Mouse (Mus musculus) heart, adult 2 months (tissue): ENCODE data around the gene Prune1. TPM values are rescaled to one million over a fixed set of nuclear protein-coding genes. Genes with fewer than 3 reads are reported as not detected.

ENCODE experiments used
- DNase-seq, 2 experiments: peaks; one replicate each; pipeline ENCODE4 v3.0.0; 2021
- H3K27ac ChIP-seq: fragments of 200-600 bp; 2 replicates; pipeline ENCODE4 v1.8.1; 2022
- H3K27me3 ChIP-seq: fragments of 200-500 bp; 2 replicates; pipeline ENCODE4 v1.6.1; 2012; ENCODE audit warnings: mild to moderate bottlenecking, low read length, inconsistent platforms, mixed read lengths; ENCODE audit not compliant: control insufficient read depth, insufficient read depth
- H3K36me3 ChIP-seq: fragments of 200-500 bp; 2 replicates; pipeline ENCODE4 v1.6.1; 2012; ENCODE audit warnings: low read length, inconsistent platforms; ENCODE audit not compliant: control insufficient read depth, insufficient read depth
- H3K4me1 ChIP-seq: fragments of 200-500 bp; 2 replicates; pipeline ENCODE4 v1.6.1; 2011; ENCODE audit warnings: low read length; ENCODE audit not compliant: control insufficient read depth, insufficient read depth
- H3K4me3 ChIP-seq: fragments of 200-600 bp; 2 replicates; pipeline ENCODE4 v1.8.1; 2022
- H3K79me2 ChIP-seq: fragments of 200-500 bp; replicated peaks from 2 replicates; pipeline ENCODE4 v1.6.1; 2012; ENCODE audit warnings: mild to moderate bottlenecking, inconsistent platforms, low read length, moderate library complexity, mixed read lengths; ENCODE audit not compliant: control insufficient read depth, insufficient read depth
- H3K9ac ChIP-seq: fragments of 200-500 bp; 2 replicates; pipeline ENCODE4 v1.6.1; 2012; ENCODE audit warnings: low read depth, mild to moderate bottlenecking, control low read depth, inconsistent platforms, low read length, mixed read lengths
- CTCF ChIP-seq: fragments of 200-600 bp; IDR thresholded peaks from 2 replicates; pipeline ENCODE4 v1.8.1; 2022; ENCODE audit warnings: antibody characterized with exemption, mild to moderate bottlenecking, moderate library complexity
- EP300 ChIP-seq: fragments of 200-500 bp; IDR thresholded peaks from 2 replicates; pipeline ENCODE4 v1.6.1; 2011; ENCODE audit warnings: low read depth, low read length, control low read depth; ENCODE audit not compliant: insufficient read depth
- POLR2A ChIP-seq: fragments of 200-500 bp; IDR thresholded peaks from 2 replicates; pipeline ENCODE4 v1.6.1; 2011; ENCODE audit warnings: mild to moderate bottlenecking, low read depth, low read length, control low read depth; ENCODE audit not compliant: insufficient read depth
- WGBS: fragments of 180-500 bp; shearing (Covaris S2); methylation state at CpG from one replicate; pipeline ENCODE4 v1.1.7; 2018; 5-methylcytosine and 5-hydroxymethylcytosine counted together
- intact Hi-C: fragments of 180-260 bp; cut with DNase I; formaldehyde crosslinking; loops from one replicate; pipeline ENCODE4 v1.15.1; 2025
- polyA plus RNA-seq: library from polyadenylated mRNA; depleted of rRNA; stranded (reverse); fragments of >200 nt; gene quantifications from 2 replicates; pipeline ENCODE4 v1.2.3, GENCODE M21; 2012
- total RNA-seq, 2 experiments: library from RNA; stranded (reverse); gene quantifications; 2 replicates each; pipeline ENCODE4 v1.2.3; 2021

The Prune1 gene
- total and polyA plus RNA-seq, 3 experiments = 23.4 to 28.4 (median 26.1) TPM

DNA sequence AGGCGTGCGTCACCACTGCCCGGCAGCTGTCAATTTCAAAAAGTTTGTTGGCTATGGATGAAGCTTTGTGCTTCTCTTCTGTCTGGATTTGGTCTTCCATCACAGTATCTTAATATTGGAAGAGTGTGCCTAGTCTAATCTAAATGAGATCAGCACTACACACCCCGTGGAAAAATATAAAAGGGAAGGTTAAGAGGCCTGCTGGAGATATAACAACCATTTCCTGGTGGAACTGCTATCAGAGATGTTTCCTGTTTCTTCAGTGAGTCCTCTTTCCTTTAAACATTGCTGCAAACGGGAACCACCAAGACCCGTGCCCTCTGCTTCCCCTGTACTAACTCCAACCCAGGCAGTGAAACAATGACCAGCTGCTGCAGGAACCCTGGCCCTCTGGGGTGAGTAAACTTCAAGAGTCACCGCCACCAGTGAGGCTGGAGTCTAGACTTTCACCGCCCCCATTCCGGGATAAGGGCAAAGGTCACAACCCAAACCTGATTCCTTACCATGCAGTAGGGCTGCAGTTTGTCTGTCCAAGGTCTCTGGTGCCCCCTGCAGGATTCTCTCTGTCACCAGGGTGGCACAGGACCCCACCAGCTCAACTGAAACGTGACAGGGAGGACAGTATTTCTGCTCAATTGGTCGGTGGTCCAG is 18.7 kb downstream of the Prune1 start:
- peak; percentile 84 for TF ChIP-seq CTCF
- TF ChIP-seq POLR2A = no peak
- peak; percentile 30; the same call in 1 of the 2 replicates for TF ChIP-seq EP300
- H3K9ac ChIP-seq = no peak overlapping the region
- 43% methylated on average over 11 of the region's 11 CpGs for WGBS
- intact Hi-C loops = loop anchor here (1.0 to 5.0 kb wide), 3 partner anchors 46 to 121 kb away; partner anchors contain the start of genes Gabpb2 and Tnfaip8l2
- H3K4me1 ChIP-seq = no peaks in the 10 kb centered on the region
- H3K27ac ChIP-seq = no peak overlapping the region
- H3K4me3 ChIP-seq = no peak overlapping the region
- H3K36me3 ChIP-seq = no peaks in the 10 kb centered on the region
- H3K27me3 ChIP-seq = no peaks in the 10 kb centered on the region
- DNase-seq = peak; percentile 72 to 76
- no peaks in the 10 kb centered on the region for H3K79me2 ChIP-seq

DNA sequence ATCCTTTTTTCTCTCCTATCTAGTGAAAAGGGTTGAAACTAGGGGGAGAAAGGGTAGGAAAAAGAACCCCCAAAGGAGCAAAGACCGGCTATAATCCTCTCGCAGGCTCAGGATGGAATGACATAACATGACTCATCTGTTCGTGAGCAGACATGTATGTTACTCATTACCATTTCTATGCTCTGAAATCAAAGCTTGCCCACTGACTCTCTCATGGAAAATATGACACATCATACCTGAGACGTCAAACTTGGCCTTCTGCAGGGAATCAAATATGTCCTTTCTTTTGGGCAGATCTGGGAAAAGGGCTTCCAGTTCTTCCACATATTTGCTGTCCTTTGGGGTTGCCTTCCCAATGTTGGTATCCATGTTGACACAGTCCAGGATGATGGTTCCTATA is 19.9 kb downstream of the Prune1 start:
- H3K79me2 ChIP-seq = no peaks in the 10 kb centered on the region
- no peaks in the 10 kb centered on the region for H3K27me3 ChIP-seq
- H3K36me3 ChIP-seq = no peaks in the 10 kb centered on the region
- H3K4me1 ChIP-seq = no peaks in the 10 kb centered on the region
- H3K27ac ChIP-seq = no peak overlapping the region
- no peak for DNase-seq
- no peak overlapping the region for H3K4me3 ChIP-seq
- intact Hi-C loops = loop anchor here (2.0 to 5.0 kb wide), 2 partner anchors 45 to 70 kb away; partner anchors contain the start of gene Gabpb2
- TF ChIP-seq CTCF (no peak), EP300 (no peak), POLR2A (no peak)
- WGBS = 78% methylated on average over 4 of the region's 4 CpGs
- H3K9ac ChIP-seq = no peak overlapping the region

DNA sequence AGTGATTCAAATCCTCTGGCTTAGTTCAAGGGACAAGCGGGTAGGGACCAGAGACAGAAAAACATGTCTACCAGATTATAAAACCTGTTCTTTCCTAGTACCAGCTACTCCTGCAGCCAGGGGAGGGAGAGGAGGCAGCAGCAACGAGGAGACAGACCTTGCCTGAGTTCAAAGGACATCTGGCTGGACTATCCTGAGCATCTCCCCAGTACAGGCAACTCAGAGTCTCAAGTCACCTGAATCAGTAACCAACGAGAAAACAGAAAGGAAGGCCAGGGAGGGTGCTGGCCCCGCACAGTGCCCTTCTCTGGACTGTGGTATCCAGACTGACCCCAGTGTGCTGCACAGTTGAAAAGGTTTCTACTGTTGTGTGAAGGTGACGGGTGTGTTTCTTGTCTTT is 24.9 kb downstream of the Prune1 start:
- intact Hi-C loops = no loop called here
- no peak for DNase-seq

DNA sequence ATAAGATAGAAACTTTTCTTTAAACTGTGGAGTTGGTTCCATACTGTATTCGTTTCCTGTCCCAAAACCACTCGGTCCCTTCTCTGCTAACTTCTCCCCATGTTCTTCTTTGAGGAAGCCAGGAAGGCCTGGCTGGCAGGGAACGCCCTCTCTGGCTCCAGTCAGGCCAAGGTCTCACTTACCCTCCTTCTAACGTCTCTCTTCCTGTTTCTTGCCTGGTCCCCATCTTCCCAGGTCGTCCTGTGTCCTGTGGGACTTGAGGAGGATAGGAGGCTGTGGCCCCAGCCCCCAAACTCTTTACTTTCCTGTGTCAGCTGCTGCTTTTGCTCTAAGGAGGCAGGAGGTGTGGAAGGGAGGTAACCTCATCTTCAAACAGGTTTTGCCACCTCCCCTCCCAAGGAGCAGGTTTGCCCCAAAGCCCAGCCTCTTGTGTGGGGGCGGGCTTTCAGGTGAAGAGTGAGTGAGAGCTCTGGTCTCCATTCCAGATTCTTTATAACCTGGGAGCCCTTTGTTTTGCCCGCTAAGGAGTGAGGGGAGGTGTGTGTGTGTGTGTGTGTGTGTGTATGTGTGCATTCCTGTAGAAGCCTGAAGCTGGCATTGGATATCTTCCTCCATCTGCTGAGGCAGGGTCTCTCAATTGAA is 31.0 kb downstream of the Prune1 start, which contains the start of gene Bnipl:
Gene Bnipl (minus strand): TSS at position 411 of the 642 bp plus-strand sequence.
- no peak within 1 kb of the TSS for H3K9ac ChIP-seq
- no peak within 1 kb of the TSS for H3K4me3 ChIP-seq

More for the DNA sequence above, 24.9 kb downstream of the Prune1 start:
- H3K79me2 ChIP-seq = no peaks in the 10 kb centered on the region
- H3K4me3 ChIP-seq = no peak overlapping the region
- H3K27ac ChIP-seq = no peak overlapping the region
- no peaks in the 10 kb centered on the region for H3K27me3 ChIP-seq
- no peaks in the 10 kb centered on the region for H3K36me3 ChIP-seq
- no peaks in the 10 kb centered on the region for H3K4me1 ChIP-seq
- H3K9ac ChIP-seq = no peak overlapping the region
- WGBS = 86% methylated on average over 5 of the region's 5 CpGs
- no peak for TF ChIP-seq CTCF
- TF ChIP-seq POLR2A = no peak
- TF ChIP-seq EP300 = no peak

GRCm38 (mm10) chr3:95250361-95250760 is 31.5 kb downstream of the Prune1 start:
- H3K79me2 ChIP-seq = no peaks in the 10 kb centered on the region
- TF ChIP-seq POLR2A = no peak
- TF ChIP-seq CTCF = no peak
- TF ChIP-seq EP300 = no peak
- no peak overlapping the region for H3K27ac ChIP-seq
- no peak for DNase-seq
- no peaks in the 10 kb centered on the region for H3K27me3 ChIP-seq
- intact Hi-C loops = no loop called here
- H3K9ac ChIP-seq = no peak overlapping the region
- 86% methylated on average over 5 of the region's 5 CpGs for WGBS
- no peaks in the 10 kb centered on the region for H3K36me3 ChIP-seq
- no peak overlapping the region for H3K4me3 ChIP-seq
- no peaks in the 10 kb centered on the region for H3K4me1 ChIP-seq

More for the DNA sequence above, 31.0 kb downstream of the Prune1 start, which contains the start of gene Bnipl:
- WGBS = 60% methylated on average over 7 of the region's 7 CpGs
- no peaks in the 10 kb centered on the region for H3K27me3 ChIP-seq
- DNase-seq = no peak
- intact Hi-C loops = no loop called here
- H3K27ac ChIP-seq = no peak within 1 kb of the TSS
- TF ChIP-seq POLR2A (no peak), CTCF (no peak), EP300 (no peak)
- no peaks in the 10 kb centered on the region for H3K36me3 ChIP-seq
- no peaks in the 10 kb centered on the region for H3K79me2 ChIP-seq
- H3K4me1 ChIP-seq = no peaks in the 10 kb centered on the region

- Histone ChIP-seq H3K27me3 (no peaks in the 10 kb centered on the region), H3K9ac (no peak overlapping the region), H3K36me3 (no peaks in the 10 kb centered on the region), H3K79me2 (no peaks in the 10 kb centered on the region), H3K27ac (no peak overlapping the region), H3K4me1 (no peaks in the 10 kb centered on the region), H3K4me3 (no peak overlapping the region)
- TF ChIP-seq EP300 = no peak
- no peak for TF ChIP-seq POLR2A
- TF ChIP-seq CTCF = no peak
- intact Hi-C loops = no loop called here
- no peak for DNase-seq
- 58% methylated on average over 1 of the region's 1 CpGs for WGBS
Measured at GRCm38 (mm10) chr3:95247660-95248336, 34.1 kb downstream of the Prune1 start.
